Mouse (Mus musculus) limb, embryonic 14.5 days (tissue): Measurements from ENCODE around the gene Cbfa2t3. TPM values are rescaled to one million over a fixed set of nuclear protein-coding genes. Genes with fewer than 3 reads are reported as not detected.
A peak's percentile ranks its signal among the peaks of the same experiment; 100 is the strongest.

Experiments
- ATAC-seq: fragments of 200-750 bp; cut with Nextera tagmentation; 2 replicates; pipeline ENCODE4 v1.8.0; 2017; ENCODE audit warnings: low read depth, moderate number of reproducible peaks, moderate TSS enrichment; ENCODE audit not compliant: low FRiP score
- DNase-seq: peaks from one replicate; pipeline ENCODE4 v3.0.0-alpha.2; 2015; ENCODE audit warnings: low spot score
- H3K27ac ChIP-seq: fragments of 300-500 bp; sonication (generic); replicated peaks from 2 replicates; pipeline ENCODE4 v1.5.1; 2014; ENCODE audit warnings: low read depth, mild to moderate bottlenecking, low read length, moderate library complexity, mixed read lengths
- H3K27me3 ChIP-seq: fragments of 300-500 bp; sonication (generic); 2 replicates; pipeline ENCODE4 v1.6.1; 2014; ENCODE audit warnings: low read length, mixed read lengths; ENCODE audit not compliant: control insufficient read depth, insufficient read depth
- H3K36me3 ChIP-seq: fragments of 300-500 bp; sonication (generic); 2 replicates; pipeline ENCODE4 v1.6.1; 2014; ENCODE audit warnings: mild to moderate bottlenecking, low read length, moderate library complexity, mixed read lengths; ENCODE audit not compliant: control insufficient read depth, insufficient read depth
- H3K4me1 ChIP-seq: fragments of 300-500 bp; sonication (generic); 2 replicates; pipeline ENCODE4 v1.6.1; 2014; ENCODE audit warnings: antibody characterized with exemption, low read length, mixed read lengths; ENCODE audit not compliant: control insufficient read depth, insufficient read depth
- H3K4me2 ChIP-seq: fragments of 300-500 bp; sonication (generic); replicated peaks from 2 replicates; pipeline ENCODE4 v1.6.1; 2014; ENCODE audit warnings: low read depth, mild to moderate bottlenecking, low read length, moderate library complexity; ENCODE audit not compliant: severe bottlenecking
- H3K4me3 ChIP-seq: fragments of 300-500 bp; sonication (generic); replicated peaks from 2 replicates; pipeline ENCODE4 v1.5.1; 2014; ENCODE audit warnings: low read length
- H3K9ac ChIP-seq: fragments of 300-500 bp; sonication (generic); 2 replicates; pipeline ENCODE4 v1.6.1; 2014; ENCODE audit warnings: mild to moderate bottlenecking, low read depth, low read length, moderate library complexity; ENCODE audit not compliant: severe bottlenecking
- H3K9me3 ChIP-seq: fragments of 300-500 bp; sonication (generic); 2 replicates; pipeline ENCODE4 v1.6.1; 2016; ENCODE audit warnings: low read length; ENCODE audit not compliant: control insufficient read depth
- POLR2A ChIP-seq: fragments of 200-500 bp; IDR thresholded peaks from 2 replicates; pipeline ENCODE4 v1.8.0; 2012; ENCODE audit warnings: inconsistent platforms, mild to moderate bottlenecking, moderate library complexity, borderline replicate concordance; ENCODE audit not compliant: insufficient read depth, insufficient read length; ENCODE audit errors: extremely low read depth
- WGBS: fragments of 180-500 bp; shearing (Covaris S2); extraction: QIAGEN DNeasy Blood & Tissue Kit; methylation state at CpG from one replicate; pipeline ENCODE4 v1.1.7; 2014; 5-methylcytosine and 5-hydroxymethylcytosine counted together
- polyA plus RNA-seq, 2 experiments: library from polyadenylated mRNA; depleted of rRNA in 1 of 2; stranded (reverse) in 1 of 2; unstranded in 1 of 2; fragments of >200 nt; fragmentation: Nextera tagmentation in 1 of 2; extraction: Ambion mirVana in 1 of 2; gene quantifications; 2 replicates each; pipeline versions ENCODE4 v1.2.1 to v1.2.3; 2012 to 2014

The Cbfa2t3 gene
- polyA plus RNA-seq, 2 experiments: 6.0 to 7.2 TPM

GRCm38 (mm10) chr8:122620446-122620845 lies 78.5 kb downstream of the Cbfa2t3 start:
- H3K27me3 ChIP-seq: no peaks in the 10 kb centered on the region
- no peak overlapping the region for H3K4me3 ChIP-seq
- H3K4me1 ChIP-seq: peaks cover 7% of the 10 kb centered on the region
- H3K9ac ChIP-seq: no peak overlapping the region
- no peak for TF ChIP-seq POLR2A
- no peak overlapping the region for H3K27ac ChIP-seq
- no peak for DNase-seq
- 28% methylated on average over 5 of the region's 5 CpGs for WGBS
- no peaks in the 10 kb centered on the region for H3K9me3 ChIP-seq
- no peak overlapping the region for H3K4me2 ChIP-seq
- no peak for ATAC-seq
- H3K36me3 ChIP-seq: no peaks in the 10 kb centered on the region

GRCm38 (mm10) chr8:122618660-122619378 lies 80.1 kb downstream of the Cbfa2t3 start:
- H3K4me1 ChIP-seq: peaks cover 7% of the 10 kb centered on the region
- H3K9me3 ChIP-seq: no peaks in the 10 kb centered on the region
- peaks cover 8% of the 10 kb centered on the region; the same call in 1 of the 2 replicates for H3K36me3 ChIP-seq
- TF ChIP-seq POLR2A: no peak
- WGBS: 80% methylated on average over 6 of the region's 6 CpGs
- H3K4me2 ChIP-seq: no peak overlapping the region
- no peak overlapping the region for H3K27ac ChIP-seq
- H3K27me3 ChIP-seq: no peaks in the 10 kb centered on the region
- H3K4me3 ChIP-seq: no peak overlapping the region
- ATAC-seq (no peak), DNase-seq (no peak)
- H3K9ac ChIP-seq: no peak overlapping the region

GRCm38 (mm10) chr8:122617947-122618546 lies 80.9 kb downstream of the Cbfa2t3 start:
- Histone ChIP-seq H3K9ac (no peak overlapping the region), H3K4me3 (no peak overlapping the region), H3K27me3 (no peaks in the 10 kb centered on the region), H3K4me2 (no peak overlapping the region), H3K4me1 (peaks cover 7% of the 10 kb centered on the region), H3K36me3 (peaks cover 8% of the 10 kb centered on the region; the same call in 1 of the 2 replicates), H3K9me3 (no peaks in the 10 kb centered on the region), H3K27ac (no peak overlapping the region)
- 22% methylated on average over 5 of the region's 7 CpGs for WGBS
- ATAC-seq (no peak), DNase-seq (peak; percentile 82)
- no peak for TF ChIP-seq POLR2A

GRCm38 (mm10) chr8:122616181-122616905 lies 82.6 kb downstream of the Cbfa2t3 start:
- 53% methylated on average over 9 of the region's 9 CpGs for WGBS
- Histone ChIP-seq H3K4me3 (no peak overlapping the region), H3K4me1 (peaks cover 15% of the 10 kb centered on the region), H3K36me3 (peaks cover 8% of the 10 kb centered on the region; the same call in 1 of the 2 replicates), H3K9ac (no peak overlapping the region), H3K9me3 (no peaks in the 10 kb centered on the region), H3K4me2 (no peak overlapping the region), H3K27ac (peak overlapping the region; percentile 58; the same call in 1 of the 2 replicates), H3K27me3 (no peaks in the 10 kb centered on the region)
- ATAC-seq (peak; percentile 17; the same call in 1 of the 2 replicates), DNase-seq (peak; percentile 59)
- no peak for TF ChIP-seq POLR2A
